Mouse (Mus musculus) bone marrow, adult 2 months (tissue): Measurements from ENCODE around the gene Gm21915.

Experiments used
- CTCF ChIP-seq: fragments of 200-500 bp; IDR thresholded peaks from 2 replicates; pipeline ENCODE4 v1.5.1; 2011; ENCODE audit warnings: low read length, control low read depth; ENCODE audit not compliant: control insufficient read depth, insufficient read depth
- POLR2A ChIP-seq: fragments of 200-500 bp; IDR thresholded peaks from 2 replicates; pipeline ENCODE4 v1.6.1; 2011; ENCODE audit warnings: low read depth, mild to moderate bottlenecking, control low read depth, low read length, borderline replicate concordance; ENCODE audit not compliant: control insufficient read depth

DNA sequence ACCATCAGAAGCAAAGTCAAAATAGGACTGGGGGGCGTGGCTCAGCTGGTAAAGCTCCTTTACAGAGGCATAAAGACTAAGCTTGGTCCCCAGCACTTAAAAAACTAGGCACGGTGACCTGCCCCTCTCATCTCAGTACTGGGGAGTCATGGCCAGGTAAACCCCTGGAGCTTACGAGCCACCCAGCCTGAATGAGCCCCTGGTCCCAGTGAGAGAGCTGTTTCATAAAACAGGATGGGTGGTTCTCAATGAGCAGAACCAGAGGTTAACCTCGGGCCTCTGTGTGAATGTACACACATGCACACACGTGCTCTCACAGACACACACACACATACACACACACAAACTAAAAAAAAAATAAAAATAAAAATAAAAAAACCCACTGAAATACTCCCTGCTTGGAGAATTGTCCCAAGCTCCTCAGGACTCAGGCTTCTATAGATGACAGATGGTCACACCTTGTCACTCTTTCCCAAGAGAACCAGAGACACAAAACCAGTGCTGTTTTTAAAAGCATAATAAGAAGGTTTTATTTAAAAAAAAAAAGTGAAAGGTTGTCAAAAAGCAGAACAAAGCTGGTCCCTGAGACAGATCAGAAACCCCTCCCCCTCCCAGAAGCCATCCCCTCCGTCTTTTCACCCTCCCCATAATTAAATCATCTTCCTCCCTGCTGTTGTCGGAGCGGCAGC lies 32.6 kb upstream of the Gm21915 start:
- no peak for TF ChIP-seq CTCF
- no peak for TF ChIP-seq POLR2A
